Mouse (Mus musculus) midbrain, embryonic 11.5 days (tissue): ENCODE data around the gene Cnmd. TPM values are rescaled to one million over a fixed set of nuclear protein-coding genes. Genes with fewer than 3 reads are reported as not detected.

ENCODE experiments used
- ATAC-seq: fragments of 200-750 bp; cut with Nextera tagmentation; 2 replicates; pipeline ENCODE4 v1.8.0; 2017; ENCODE audit warnings: moderate TSS enrichment, moderate library complexity; ENCODE audit not compliant: low FRiP score
- DNase-seq: peaks from one replicate; pipeline ENCODE4 v3.0.0; 2015; ENCODE audit warnings: low spot score; ENCODE audit errors: missing footprints
- H3K27ac ChIP-seq: fragments of 300-500 bp; sonication (generic); 2 replicates; pipeline ENCODE4 v1.5.1; 2014; ENCODE audit warnings: low read depth, low read length
- H3K27me3 ChIP-seq: fragments of 300-500 bp; sonication (generic); 2 replicates; pipeline ENCODE4 v1.6.1; 2014; ENCODE audit warnings: mild to moderate bottlenecking, low read length, moderate library complexity, mixed read lengths; ENCODE audit not compliant: control insufficient read depth, insufficient read depth
- H3K36me3 ChIP-seq: fragments of 300-500 bp; sonication (generic); 2 replicates; pipeline ENCODE4 v1.6.1; 2014; ENCODE audit warnings: mild to moderate bottlenecking, low read length, moderate library complexity, mixed read lengths; ENCODE audit not compliant: control insufficient read depth, insufficient read depth
- H3K4me1 ChIP-seq: fragments of 300-500 bp; sonication (generic); 2 replicates; pipeline ENCODE4 v1.6.1; 2014; ENCODE audit warnings: low read length; ENCODE audit not compliant: control insufficient read depth, insufficient read depth
- H3K4me2 ChIP-seq: fragments of 300-500 bp; sonication (generic); 2 replicates; pipeline ENCODE4 v1.6.1; 2014; ENCODE audit warnings: mild to moderate bottlenecking, moderate library complexity
- H3K4me3 ChIP-seq: fragments of 300-500 bp; sonication (generic); 2 replicates; pipeline ENCODE4 v1.5.1; 2014; ENCODE audit warnings: low read depth, low read length
- H3K9ac ChIP-seq: fragments of 300-500 bp; sonication (generic); 2 replicates; pipeline ENCODE4 v1.6.1; 2014; ENCODE audit warnings: low read length
- H3K9me3 ChIP-seq: fragments of 300-500 bp; sonication (generic); 2 replicates; pipeline ENCODE4 v1.6.1; 2016; ENCODE audit warnings: low read length; ENCODE audit not compliant: control insufficient read depth
- WGBS: fragments of 180-500 bp; shearing (Covaris S2); extraction: QIAGEN DNeasy Blood & Tissue Kit; methylation state at CpG from one replicate; pipeline ENCODE4 v1.1.7; 2014; 5-methylcytosine and 5-hydroxymethylcytosine counted together
- polyA plus RNA-seq: library from polyadenylated mRNA; unstranded; fragments of >200 nt; fragmentation: Nextera tagmentation; extraction: Ambion mirVana; gene quantifications from 2 replicates; pipeline ENCODE4 v1.2.1, GENCODE M21; 2014

Gene Cnmd
- polyA plus RNA-seq, 1 experiment from 2014 or later: 8.0 TPM

- Histone ChIP-seq H3K4me3 (no peak overlapping the region), H3K9me3 (no peaks in the 10 kb centered on the region), H3K9ac (no peak overlapping the region), H3K4me1 (no peaks in the 10 kb centered on the region), H3K27me3 (no peaks in the 10 kb centered on the region), H3K27ac (no peak overlapping the region), H3K36me3 (no peaks in the 10 kb centered on the region), H3K4me2 (no peak overlapping the region)
- no peak for DNase-seq
- no peak for ATAC-seq
- 82% methylated on average over 6 of the region's 6 CpGs for WGBS
These were observed 3.0 kb downstream of the Cnmd start for GRCm38 (mm10) chr14:79658748-79659508.

- Histone ChIP-seq H3K36me3 (no peaks in the 10 kb centered on the region), H3K9me3 (no peaks in the 10 kb centered on the region), H3K27ac (no peak overlapping the region), H3K4me3 (no peak overlapping the region), H3K4me1 (no peaks in the 10 kb centered on the region), H3K4me2 (no peak overlapping the region), H3K27me3 (no peaks in the 10 kb centered on the region), H3K9ac (no peak overlapping the region)
- ATAC-seq: no peak
- WGBS: 77% methylated on average over 5 of the region's 5 CpGs
- no peak for DNase-seq
These were observed 3.7 kb downstream of the Cnmd start for GRCm38 (mm10) chr14:79658286-79658685.

- ATAC-seq (no peak), DNase-seq (no peak)
- Histone ChIP-seq H3K4me1 (no peaks in the 10 kb centered on the region), H3K9me3 (no peaks in the 10 kb centered on the region), H3K4me3 (no peak overlapping the region), H3K27ac (no peak overlapping the region), H3K4me2 (no peak overlapping the region), H3K9ac (no peak overlapping the region), H3K27me3 (no peaks in the 10 kb centered on the region), H3K36me3 (no peaks in the 10 kb centered on the region)
- 87% methylated on average over 4 of the region's 4 CpGs for WGBS
These were observed 9.3 kb downstream of the Cnmd start for GRCm38 (mm10) chr14:79652654-79653053.

GRCm38 (mm10) chr14:79649680-79650079, 12.3 kb downstream of the Cnmd start:
- H3K27ac ChIP-seq: no peak overlapping the region
- H3K9me3 ChIP-seq: no peaks in the 10 kb centered on the region
- ATAC-seq (no peak), DNase-seq (no peak)
- WGBS: 87% methylated on average over 3 of the region's 3 CpGs
- H3K4me2 ChIP-seq: no peak overlapping the region
- H3K4me3 ChIP-seq: no peak overlapping the region
- no peaks in the 10 kb centered on the region; the same call in 1 of the 2 replicates for H3K4me1 ChIP-seq
- H3K9ac ChIP-seq: no peak overlapping the region
- no peaks in the 10 kb centered on the region for H3K36me3 ChIP-seq
- H3K27me3 ChIP-seq: no peaks in the 10 kb centered on the region

GRCm38 (mm10) chr14:79645378-79645777, 16.6 kb downstream of the Cnmd start:
- DNase-seq (peak; percentile 83), ATAC-seq (no peak)
- Histone ChIP-seq H3K4me3 (no peak overlapping the region), H3K36me3 (no peaks in the 10 kb centered on the region), H3K4me2 (no peak overlapping the region), H3K4me1 (no peaks in the 10 kb centered on the region; the same call in 1 of the 2 replicates), H3K9me3 (no peaks in the 10 kb centered on the region), H3K9ac (no peak overlapping the region), H3K27me3 (no peaks in the 10 kb centered on the region), H3K27ac (no peak overlapping the region)
- WGBS: 33% methylated on average over 11 of the region's 11 CpGs

- Histone ChIP-seq H3K9ac (no peak overlapping the region), H3K36me3 (no peaks in the 10 kb centered on the region), H3K27ac (no peak overlapping the region), H3K9me3 (no peaks in the 10 kb centered on the region), H3K27me3 (no peaks in the 10 kb centered on the region), H3K4me3 (no peak overlapping the region), H3K4me1 (no peaks in the 10 kb centered on the region; the same call in 1 of the 2 replicates), H3K4me2 (no peak overlapping the region)
- ATAC-seq (no peak), DNase-seq (no peak)
- 83% methylated on average over 9 of the region's 9 CpGs for WGBS
These were observed 19.9 kb downstream of the Cnmd start for GRCm38 (mm10) chr14:79642063-79642462.

- no peaks in the 10 kb centered on the region for H3K36me3 ChIP-seq
- no peaks in the 10 kb centered on the region for H3K27me3 ChIP-seq
- no peak overlapping the region for H3K9ac ChIP-seq
- H3K4me3 ChIP-seq: no peak overlapping the region
- ATAC-seq (no peak), DNase-seq (no peak)
- H3K9me3 ChIP-seq: no peaks in the 10 kb centered on the region
- 76% methylated on average over 4 of the region's 4 CpGs for WGBS
- H3K4me1 ChIP-seq: no peaks in the 10 kb centered on the region
- no peak overlapping the region for H3K27ac ChIP-seq
- no peak overlapping the region for H3K4me2 ChIP-seq
These were observed 25.2 kb downstream of the Cnmd start for GRCm38 (mm10) chr14:79636814-79637213.

- ATAC-seq: no peak
- H3K36me3 ChIP-seq: no peaks in the 10 kb centered on the region
- H3K4me1 ChIP-seq: no peaks in the 10 kb centered on the region
- no peak overlapping the region for H3K4me3 ChIP-seq
- H3K27me3 ChIP-seq: no peaks in the 10 kb centered on the region
- DNase-seq: no peak
- H3K9me3 ChIP-seq: no peaks in the 10 kb centered on the region
- WGBS: 95% methylated on average over 2 of the region's 2 CpGs
- no peak overlapping the region for H3K9ac ChIP-seq
- no peak overlapping the region for H3K27ac ChIP-seq
- no peak overlapping the region for H3K4me2 ChIP-seq
These were observed 28.8 kb downstream of the Cnmd start for GRCm38 (mm10) chr14:79633196-79633595.

GRCm38 (mm10) chr14:79632330-79632729, 29.6 kb downstream of the Cnmd start:
- no peak for DNase-seq
- Histone ChIP-seq H3K36me3 (peaks cover 3% of the 10 kb centered on the region), H3K27me3 (no peaks in the 10 kb centered on the region), H3K4me3 (no peak overlapping the region), H3K9me3 (no peaks in the 10 kb centered on the region), H3K27ac (no peak overlapping the region), H3K4me2 (no peak overlapping the region), H3K4me1 (no peaks in the 10 kb centered on the region), H3K9ac (no peak overlapping the region)
- no peak for ATAC-seq
- WGBS: 94% methylated on average over 6 of the region's 6 CpGs
